Mouse (Mus musculus) CD4-positive, CD25-positive, alpha-beta regulatory T cell, adult 2 months (primary cell): ENCODE results near the gene Ank3.
A peak's percentile ranks its signal among the peaks of the same experiment; 100 is the strongest.

Experiments
- DNase-seq: peaks from one replicate; pipeline ENCODE4 v3.0.0-alpha.2; 2012; ENCODE audit warnings: low read depth, low spot score

Ank3 gene

GRCm38 (mm10) chr10:69405431-69405830, 6.9 kb downstream of the Ank3 start:
- DNase-seq = no peak

- no peak for DNase-seq
Measured at GRCm38 (mm10) chr10:69414888-69415287, 16.3 kb downstream of the Ank3 start.

- DNase-seq = no peak
Measured at GRCm38 (mm10) chr10:69418716-69419115, 20.1 kb downstream of the Ank3 start.

- no peak for DNase-seq
Measured at GRCm38 (mm10) chr10:69420306-69420705, 21.7 kb downstream of the Ank3 start.

GRCm38 (mm10) chr10:69424051-69424450, 25.5 kb downstream of the Ank3 start:
- DNase-seq = no peak

GRCm38 (mm10) chr10:69430138-69430537, 31.6 kb downstream of the Ank3 start:
- no peak for DNase-seq

- no peak for DNase-seq
Measured at GRCm38 (mm10) chr10:69431101-69431500, 32.5 kb downstream of the Ank3 start.

GRCm38 (mm10) chr10:69435213-69435612, 36.6 kb downstream of the Ank3 start:
- no peak for DNase-seq

- no peak for DNase-seq
Measured at GRCm38 (mm10) chr10:69439449-69439848, 40.9 kb downstream of the Ank3 start.

- DNase-seq = no peak
Measured at GRCm38 (mm10) chr10:69444546-69444945, 46.0 kb downstream of the Ank3 start.

- DNase-seq = no peak
Measured at GRCm38 (mm10) chr10:69445951-69446350, 47.4 kb downstream of the Ank3 start.

- DNase-seq = no peak
Measured at GRCm38 (mm10) chr10:69446566-69446965, 48.0 kb downstream of the Ank3 start.

- no peak for DNase-seq
Measured at GRCm38 (mm10) chr10:69447308-69447707, 48.7 kb downstream of the Ank3 start.

- DNase-seq = no peak
Measured at GRCm38 (mm10) chr10:69448174-69448573, 49.6 kb downstream of the Ank3 start.

- DNase-seq = no peak
Measured at GRCm38 (mm10) chr10:69451006-69451405, 52.4 kb downstream of the Ank3 start.

- DNase-seq = peak; percentile 44
Measured at GRCm38 (mm10) chr10:69452180-69452977, 53.8 kb downstream of the Ank3 start.

- DNase-seq = no peak
Measured at GRCm38 (mm10) chr10:69453531-69453930, 55.0 kb downstream of the Ank3 start.

- no peak for DNase-seq
Measured at GRCm38 (mm10) chr10:69454480-69454879, 55.9 kb downstream of the Ank3 start.

- DNase-seq = no peak
Measured at GRCm38 (mm10) chr10:69464826-69465225, 66.3 kb downstream of the Ank3 start.

GRCm38 (mm10) chr10:69465558-69466200, 67.1 kb downstream of the Ank3 start:
- DNase-seq = no peak

- no peak for DNase-seq
Measured at GRCm38 (mm10) chr10:69466201-69466585, 67.6 kb downstream of the Ank3 start.

- no peak for DNase-seq
Measured at GRCm38 (mm10) chr10:69466586-69466985, 68.0 kb downstream of the Ank3 start.

GRCm38 (mm10) chr10:69467182-69467581, 68.6 kb downstream of the Ank3 start:
- DNase-seq = no peak
